Mouse (Mus musculus) frontal cortex, postnatal 10 days (tissue): ENCODE measurements around the gene Sf3b6.
"Not testable (repeated sequence)": the region's sequence is repeated elsewhere in the genome, so short reads cannot be mapped to it uniquely, and the experiment has no call there.

Source experiments
- DNase-seq, 2 experiments: peaks; one replicate each; pipeline ENCODE4 v3.0.0; 2022; ENCODE audit warnings: low spot score in 2 of 2, mixed read lengths in 1 of 2

Gene Sf3b6

GRCm38 (mm10) chr12:4817361-4818101 is at the start of gene Sf3b6:
Sf3b6 (plus strand) TSS chr12:4817544.
- peak; percentile 96 to 97 for DNase-seq

GRCm38 (mm10) chr12:4768492-4769332 is 48.6 kb upstream of the Sf3b6 start, which contains the start of the genes Pfn4 and Fam228b:
Pfn4 (plus strand) TSS chr12:4769022.
Fam228b (minus strand) TSS chr12:4769267.
- DNase-seq, result peak; percentile 90 to 97

GRCm38 (mm10) chr12:4769333-4769723 is 48.0 kb upstream of the Sf3b6 start:
- no peak for DNase-seq

GRCm38 (mm10) chr12:4774895-4775587 is 42.3 kb upstream of the Sf3b6 start:
- DNase-seq, result no peak

- no peak for DNase-seq
Observed at GRCm38 (mm10) chr12:4775588-4775949, 41.8 kb upstream of the Sf3b6 start.

- no peak for DNase-seq
Observed at GRCm38 (mm10) chr12:4777734-4778133, 39.6 kb upstream of the Sf3b6 start.

- DNase-seq, result no peak
Observed at GRCm38 (mm10) chr12:4780245-4780644, 37.1 kb upstream of the Sf3b6 start.

GRCm38 (mm10) chr12:4781270-4781669 is 36.1 kb upstream of the Sf3b6 start:
- no peak for DNase-seq

- DNase-seq, result not testable (repeated sequence)
Observed at GRCm38 (mm10) chr12:4781725-4782404, 35.5 kb upstream of the Sf3b6 start.

GRCm38 (mm10) chr12:4783598-4783997 is 33.7 kb upstream of the Sf3b6 start:
- DNase-seq, result no peak

GRCm38 (mm10) chr12:4784466-4784865 is 32.9 kb upstream of the Sf3b6 start:
- DNase-seq, result no peak

- not testable (repeated sequence) for DNase-seq
Observed at GRCm38 (mm10) chr12:4788128-4788527, 29.2 kb upstream of the Sf3b6 start.

- no peak for DNase-seq
Observed at GRCm38 (mm10) chr12:4793718-4794117, 23.6 kb upstream of the Sf3b6 start.

GRCm38 (mm10) chr12:4797471-4797870 is 19.9 kb upstream of the Sf3b6 start:
- not testable (repeated sequence) for DNase-seq

GRCm38 (mm10) chr12:4811036-4811435 is 6.3 kb upstream of the Sf3b6 start:
- no peak for DNase-seq

- no peak for DNase-seq
Observed at GRCm38 (mm10) chr12:4811705-4812104, 5.6 kb upstream of the Sf3b6 start.

- no peak for DNase-seq
Observed at GRCm38 (mm10) chr12:4813636-4814035, 3.7 kb upstream of the Sf3b6 start.

- no peak for DNase-seq
Observed at GRCm38 (mm10) chr12:4816680-4817360, 524 bp upstream of the Sf3b6 start.

GRCm38 (mm10) chr12:4827256-4827655 is 9.9 kb downstream of the Sf3b6 start:
- DNase-seq, result no peak

GRCm38 (mm10) chr12:4836959-4837358 is 19.6 kb downstream of the Sf3b6 start:
- no peak for DNase-seq

- DNase-seq, result no peak
Observed at GRCm38 (mm10) chr12:4840010-4840409, 22.7 kb downstream of the Sf3b6 start.
